Mouse (Mus musculus) WW6 (cell line): Measurements from ENCODE around the gene Nrbp1.

Experiments used
- DNase-seq: peaks from one replicate; pipeline ENCODE4 v3.0.0-alpha.2; 2013; ENCODE audit warnings: low read depth, low spot score

Nrbp1 gene

GRCm38 (mm10) chr5:31257616-31258015, 17.0 kb downstream of the Nrbp1 start:
- no peak for DNase-seq

- no peak for DNase-seq
Measured at GRCm38 (mm10) chr5:31266101-31266500, 25.4 kb downstream of the Nrbp1 start.

GRCm38 (mm10) chr5:31267686-31268085, 27.0 kb downstream of the Nrbp1 start:
- DNase-seq, result no peak

GRCm38 (mm10) chr5:31273018-31273417, 32.4 kb downstream of the Nrbp1 start:
- no peak for DNase-seq

GRCm38 (mm10) chr5:31279245-31279988, 38.8 kb downstream of the Nrbp1 start:
- DNase-seq, result no peak

GRCm38 (mm10) chr5:31288225-31288624, 47.6 kb downstream of the Nrbp1 start:
- no peak for DNase-seq

GRCm38 (mm10) chr5:31288655-31289054, 48.0 kb downstream of the Nrbp1 start:
- no peak for DNase-seq

- no peak for DNase-seq
Measured at GRCm38 (mm10) chr5:31289626-31290230, 49.1 kb downstream of the Nrbp1 start.

GRCm38 (mm10) chr5:31290521-31291360, 50.1 kb downstream of the Nrbp1 start, which contains the start of gene Ift172:
Gene Ift172, minus strand, starts transcription at chr5:31291116.
- DNase-seq, result peak; percentile 96

- DNase-seq, result no peak
Measured at GRCm38 (mm10) chr5:31291361-31291688, 50.7 kb downstream of the Nrbp1 start.

GRCm38 (mm10) chr5:31294964-31295605, 54.4 kb downstream of the Nrbp1 start:
- DNase-seq, result no peak

- DNase-seq, result no peak
Measured at GRCm38 (mm10) chr5:31295606-31296141, 55.0 kb downstream of the Nrbp1 start, which contains the start of gene Fndc4. Gene Fndc4, minus strand, starts transcription at chr5:31296080.

GRCm38 (mm10) chr5:31297047-31297757, 56.5 kb downstream of the Nrbp1 start, which contains the start of gene Gckr:
Gene Gckr, plus strand, starts transcription at chr5:31297443.
- no peak for DNase-seq

GRCm38 (mm10) chr5:31297981-31298380, 57.3 kb downstream of the Nrbp1 start:
- no peak for DNase-seq

- no peak for DNase-seq
Measured at GRCm38 (mm10) chr5:31298486-31298885, 57.8 kb downstream of the Nrbp1 start.
